Comparison of ENCODE assay signal across 13 mouse cellular contexts in the genomic region with DNA sequence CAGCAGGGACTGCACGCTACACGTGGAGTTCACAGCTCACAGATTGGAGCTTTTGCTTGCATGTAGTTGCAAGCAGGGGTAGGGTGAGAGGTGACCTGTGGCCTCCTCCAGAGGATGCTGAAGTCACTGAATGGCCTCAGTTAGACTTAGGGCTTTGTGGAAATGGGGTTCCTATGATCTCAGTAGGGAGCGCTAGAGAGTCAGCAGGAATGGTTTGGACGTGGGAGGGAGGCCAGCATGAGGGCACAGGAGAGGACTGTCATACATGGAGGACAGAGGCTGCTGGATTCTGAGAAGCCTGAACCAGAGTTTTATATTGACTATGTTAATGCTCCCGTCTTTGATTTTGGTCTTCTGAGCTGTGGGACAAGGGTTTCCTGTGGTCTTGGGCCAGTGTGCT.
DNase-seq lines count a peak whose midpoint lies in the region; ATAC-seq and TF ChIP-seq lines count a peak whose summit lies in the region.
"Had no signal": no experiment of that assay in that cellular context is flagged by ENCODE, and none has a peak within 500 bp of the region (broad histone marks: within the 10 kb centered on the region; RNA-seq: fewer than 3 reads in every experiment).

No protein-coding gene starts in this region.

- TF ChIP-seq CTCF in forebrain, postnatal 0 days (IDR thresholded peaks at IDR 0.05; ENCODE audit: low read depth): peak; percentile 32; the same call in 1 of the 2 replicates
- TF ChIP-seq CTCF in liver, postnatal 0 days (IDR thresholded peaks at IDR 0.05; ENCODE audit: low read depth): peak; percentile 65

- no peak overlapping the region for H3K4me2 ChIP-seq in forebrain, postnatal 0 days (ENCODE audit: low read depth)
- no peak overlapping the region for H3K4me2 ChIP-seq in forebrain, embryonic 16.5 days (ENCODE audit: low read length)
- no peak overlapping the region for H3K4me2 ChIP-seq in liver, postnatal 0 days (ENCODE audit: low read depth, low read length)
- no peak overlapping the region for H3K4me2 ChIP-seq in liver, embryonic 11.5 days
- H3K4me2 ChIP-seq: liver, embryonic 13.5 days had no signal

- H3K4me3 ChIP-seq in forebrain, postnatal 0 days (ENCODE audit: low read depth, low read length): no peak overlapping the region
- no peak overlapping the region for H3K4me3 ChIP-seq in forebrain, embryonic 16.5 days (replicated peaks; ENCODE audit: low read length)
- no peak overlapping the region for H3K4me3 ChIP-seq in liver, postnatal 0 days (ENCODE audit: low read depth, low read length)
- H3K4me3 ChIP-seq in liver, embryonic 11.5 days (ENCODE audit: low read depth, low read length): no peak overlapping the region
- H3K4me3 ChIP-seq: liver, embryonic 13.5 days; midbrain, embryonic 10.5 days had no signal

- peaks cover 15% of the 10 kb centered on the region for H3K4me1 ChIP-seq in forebrain, postnatal 0 days (ENCODE audit: insufficient read depth)
- peaks cover 23% of the 10 kb centered on the region for H3K4me1 ChIP-seq in forebrain, embryonic 16.5 days (replicated peaks; ENCODE audit: control insufficient read depth, insufficient read depth, low read length)
- H3K4me1 ChIP-seq in liver, postnatal 0 days (ENCODE audit: insufficient read depth): peaks cover 5% of the 10 kb centered on the region; the same call in 1 of the 2 replicates
- H3K4me1 ChIP-seq in liver, embryonic 11.5 days (replicated peaks; ENCODE audit: control insufficient read depth, insufficient read depth, low read length): no peaks in the 10 kb centered on the region
- H3K4me1 ChIP-seq: liver, embryonic 13.5 days had no signal

- no peaks in the 10 kb centered on the region for H3K36me3 ChIP-seq in forebrain, postnatal 0 days (ENCODE audit: insufficient read depth)
- no peaks in the 10 kb centered on the region for H3K36me3 ChIP-seq in forebrain, embryonic 16.5 days (ENCODE audit: control insufficient read depth, insufficient read depth)
- H3K36me3 ChIP-seq in liver, postnatal 0 days (replicated peaks; ENCODE audit: insufficient read depth, low read length): no peaks in the 10 kb centered on the region
- no peaks in the 10 kb centered on the region for H3K36me3 ChIP-seq in liver, embryonic 11.5 days (ENCODE audit: control insufficient read depth, insufficient read depth, low read length)
- H3K36me3 ChIP-seq: liver, embryonic 13.5 days; midbrain, embryonic 10.5 days had no signal

- no peak for ATAC-seq in forebrain, postnatal 0 days
- no peak for ATAC-seq in forebrain, embryonic 16.5 days
- no peak for ATAC-seq in liver, postnatal 0 days
- ATAC-seq in liver, embryonic 11.5 days (replicated peaks; ENCODE audit: low FRiP score): no peak
- ATAC-seq in inflammation-experienced regulatory T-cells, adult 6 months: peak; percentile 50

- no peak for DNase-seq in forebrain, postnatal 0 days
- no peak for DNase-seq in liver, postnatal 0 days
- no peak for DNase-seq in liver, embryonic 11.5 days (ENCODE audit: low spot score)
- peak; percentile 20 for DNase-seq in skeletal muscle tissue, adult 2 months (ENCODE audit: low read depth, low spot score)
- no peak for DNase-seq in right cerebral cortex, adult 18-20 months
- no peak for DNase-seq in kidney, adult 8-10 months
- DNase-seq: adrenal gland, adult 8-10 months; kidney, adult 9 months; layer of hippocampus, postnatal 36 days; liver, embryonic 13.5 days had no signal

- 59% methylated on average over 5 of the region's 5 CpGs for WGBS in forebrain, postnatal 0 days
- WGBS in forebrain, embryonic 16.5 days: 57% methylated on average over 5 of the region's 5 CpGs
- WGBS in liver, postnatal 0 days (ENCODE audit: insufficient replicate concordance): 57% methylated on average over 5 of the region's 5 CpGs
- WGBS in liver, embryonic 11.5 days: 58% methylated on average over 5 of the region's 5 CpGs

- H3K9ac ChIP-seq in forebrain, postnatal 0 days: no peak overlapping the region
- H3K9ac ChIP-seq in forebrain, embryonic 16.5 days (replicated peaks; ENCODE audit: low read depth, low read length): no peak overlapping the region
- no peak overlapping the region for H3K9ac ChIP-seq in liver, postnatal 0 days (replicated peaks)
- no peak overlapping the region for H3K9ac ChIP-seq in liver, embryonic 11.5 days (ENCODE audit: low read depth, low read length)
- H3K9ac ChIP-seq: liver, embryonic 13.5 days had no signal

- no peaks in the 10 kb centered on the region for H3K9me3 ChIP-seq in forebrain, postnatal 0 days (ENCODE audit: low read length)
- no peaks in the 10 kb centered on the region for H3K9me3 ChIP-seq in forebrain, embryonic 16.5 days (ENCODE audit: control insufficient read depth, low read length)
- no peaks in the 10 kb centered on the region for H3K9me3 ChIP-seq in liver, postnatal 0 days (ENCODE audit: low read length)
- H3K9me3 ChIP-seq in liver, embryonic 11.5 days (ENCODE audit: control insufficient read depth, low read length): no peaks in the 10 kb centered on the region
- H3K9me3 ChIP-seq: liver, embryonic 13.5 days; midbrain, embryonic 10.5 days had no signal

- no peak for TF ChIP-seq EP300 in liver, postnatal 0 days (IDR thresholded peaks at IDR 0.05; ENCODE audit: low read depth)

- H3K27me3 ChIP-seq in forebrain, postnatal 0 days (ENCODE audit: insufficient read depth, low read length): no peaks in the 10 kb centered on the region
- H3K27me3 ChIP-seq in forebrain, embryonic 16.5 days (replicated peaks; ENCODE audit: control insufficient read depth, insufficient read depth, low read length): no peaks in the 10 kb centered on the region
- no peaks in the 10 kb centered on the region for H3K27me3 ChIP-seq in liver, postnatal 0 days (ENCODE audit: insufficient read depth, low read length)
- H3K27me3 ChIP-seq in liver, embryonic 11.5 days (replicated peaks; ENCODE audit: control insufficient read depth, insufficient read depth, low read length): no peaks in the 10 kb centered on the region
- H3K27me3 ChIP-seq: liver, embryonic 13.5 days had no signal

- no peak overlapping the region for H3K27ac ChIP-seq in forebrain, postnatal 0 days (ENCODE audit: low read depth, low read length)
- H3K27ac ChIP-seq in forebrain, embryonic 16.5 days (ENCODE audit: low read length): no peak overlapping the region
- no peak overlapping the region for H3K27ac ChIP-seq in liver, postnatal 0 days (ENCODE audit: low read depth)
- H3K27ac ChIP-seq in liver, embryonic 11.5 days (ENCODE audit: low read depth, low read length): no peak overlapping the region
- H3K27ac ChIP-seq: liver, embryonic 13.5 days; midbrain, embryonic 10.5 days had no signal
